Mouse (Mus musculus): ENCODE measurements around the gene Fgfrl1.

GRCm38 (mm10) chr5:108691152-108691551 lies 1.0 kb upstream of the Fgfrl1 start:
- TF ChIP-seq POLR2A (IDR thresholded peaks at IDR 0.05; ENCODE audit: extremely low read depth, insufficient read depth, low read length) (no peak), CTCF (IDR thresholded peaks at IDR 0.05; ENCODE audit: extremely low read depth, insufficient read depth, low read length) (no peak)
